Mouse (Mus musculus): ENCODE results near the gene Rnf5. TPM values are rescaled to one million over a fixed set of nuclear protein-coding genes. Genes with fewer than 3 reads are reported as not detected.

The Rnf5 gene
- total RNA-seq, 2 experiments from 2014 or later: 16.6 to 39.4 TPM

- ATAC-seq (replicated peaks; ENCODE audit: low FRiP score, poor library complexity, severe bottlenecking): no peak
These were observed 34.0 kb upstream of the Rnf5 start for GRCm38 (mm10) chr17:34637459-34637858.

- ATAC-seq (replicated peaks; ENCODE audit: low FRiP score, poor library complexity, severe bottlenecking): no peak
These were observed 32.2 kb upstream of the Rnf5 start for GRCm38 (mm10) chr17:34635671-34636070.

GRCm38 (mm10) chr17:34632261-34632691 lies 28.8 kb upstream of the Rnf5 start:
- 0 out of 2 replicates have a peak, but pooled peaks have one; percentile 44 for ATAC-seq (replicated peaks; ENCODE audit: low FRiP score, poor library complexity, severe bottlenecking)

- no peak for ATAC-seq (replicated peaks; ENCODE audit: low FRiP score, poor library complexity, severe bottlenecking)
These were observed 28.2 kb upstream of the Rnf5 start for GRCm38 (mm10) chr17:34631647-34632046.

DNA sequence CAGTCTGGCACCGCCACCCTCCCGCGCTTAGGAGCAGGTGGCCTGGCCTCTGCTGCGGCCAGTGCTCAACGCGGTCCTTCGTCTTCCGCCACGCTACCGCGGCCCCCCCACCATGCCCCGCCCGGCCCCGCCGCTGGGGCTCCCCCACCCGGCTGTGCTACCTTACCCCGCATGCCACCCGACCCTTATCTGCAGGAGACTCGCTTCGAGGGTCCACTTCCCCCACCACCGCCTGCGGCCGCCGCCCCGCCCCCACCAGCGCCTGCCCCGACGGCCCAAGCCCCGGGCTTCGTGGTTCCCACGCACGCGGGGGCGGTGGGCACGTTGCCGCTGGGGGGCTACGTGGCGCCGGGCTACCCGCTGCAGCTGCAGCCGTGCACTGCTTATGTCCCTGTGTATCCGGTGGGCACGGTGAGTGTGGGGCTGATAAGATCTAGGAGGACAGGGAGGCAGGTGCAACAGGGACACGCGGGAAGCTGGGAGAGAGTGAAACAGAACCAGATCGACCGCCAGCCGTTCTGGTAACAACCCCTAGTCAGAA lies 27.3 kb upstream of the Rnf5 start:
- no peak for ATAC-seq (replicated peaks; ENCODE audit: low FRiP score, poor library complexity, severe bottlenecking)

- ATAC-seq (replicated peaks; ENCODE audit: low FRiP score, poor library complexity, severe bottlenecking): no peak
These were observed 26.5 kb upstream of the Rnf5 start for GRCm38 (mm10) chr17:34629796-34630603.

GRCm38 (mm10) chr17:34629221-34629751 lies 25.8 kb upstream of the Rnf5 start, which contains the start of gene Prrt1:
Gene Prrt1 (plus strand): TSS chr17:34629533.
- no peak for ATAC-seq (replicated peaks; ENCODE audit: low FRiP score, poor library complexity, severe bottlenecking)

- no peak for ATAC-seq (replicated peaks; ENCODE audit: low FRiP score, poor library complexity, severe bottlenecking)
These were observed 25.1 kb upstream of the Rnf5 start for GRCm38 (mm10) chr17:34628644-34628967.

DNA sequence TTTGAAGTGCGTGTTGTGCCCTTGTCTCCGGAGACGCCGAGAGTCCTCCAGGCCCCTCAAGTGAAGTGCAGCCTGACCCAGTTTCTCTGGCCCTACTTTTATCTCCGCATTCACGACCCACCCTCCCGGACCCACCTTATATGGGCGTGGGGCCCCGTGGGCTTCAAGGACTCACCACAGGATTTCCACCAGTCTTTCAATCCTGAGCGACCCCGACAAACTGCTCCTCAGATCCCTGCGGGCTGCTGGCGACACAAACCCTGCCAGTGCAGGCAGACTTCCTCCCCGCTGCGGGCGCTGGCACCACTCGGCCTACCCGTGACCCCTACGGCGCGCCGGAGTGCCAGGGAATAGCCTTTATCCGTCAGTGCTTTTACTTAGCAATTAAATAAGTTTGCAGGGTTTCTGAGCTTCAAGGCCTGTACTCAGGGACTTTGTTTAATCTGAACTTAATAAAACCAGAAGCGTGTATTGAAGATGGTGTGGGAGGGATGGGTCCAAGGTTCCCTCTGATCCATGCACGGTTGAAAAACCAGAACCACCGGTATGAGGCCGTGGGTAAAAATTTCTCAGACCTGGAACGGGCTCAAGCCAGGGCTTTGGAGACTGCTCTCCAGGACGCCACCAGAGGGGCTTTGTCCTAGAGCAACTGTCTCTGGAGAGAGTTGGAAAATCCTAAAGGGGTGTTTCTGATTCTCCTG lies 24.6 kb upstream of the Rnf5 start, which contains the start of gene Ppt2:
Gene Ppt2 (minus strand): TSS at position 568 of the 701 bp plus-strand sequence.
- ATAC-seq (replicated peaks; ENCODE audit: low FRiP score, poor library complexity, severe bottlenecking): no peak

GRCm38 (mm10) chr17:34627093-34627942 lies 23.8 kb upstream of the Rnf5 start:
- ATAC-seq (replicated peaks; ENCODE audit: low FRiP score, poor library complexity, severe bottlenecking): peak; percentile 61

- ATAC-seq (replicated peaks; ENCODE audit: low FRiP score, poor library complexity, severe bottlenecking): peak; percentile 36
These were observed 23.2 kb upstream of the Rnf5 start for GRCm38 (mm10) chr17:34626773-34627092.

DNA sequence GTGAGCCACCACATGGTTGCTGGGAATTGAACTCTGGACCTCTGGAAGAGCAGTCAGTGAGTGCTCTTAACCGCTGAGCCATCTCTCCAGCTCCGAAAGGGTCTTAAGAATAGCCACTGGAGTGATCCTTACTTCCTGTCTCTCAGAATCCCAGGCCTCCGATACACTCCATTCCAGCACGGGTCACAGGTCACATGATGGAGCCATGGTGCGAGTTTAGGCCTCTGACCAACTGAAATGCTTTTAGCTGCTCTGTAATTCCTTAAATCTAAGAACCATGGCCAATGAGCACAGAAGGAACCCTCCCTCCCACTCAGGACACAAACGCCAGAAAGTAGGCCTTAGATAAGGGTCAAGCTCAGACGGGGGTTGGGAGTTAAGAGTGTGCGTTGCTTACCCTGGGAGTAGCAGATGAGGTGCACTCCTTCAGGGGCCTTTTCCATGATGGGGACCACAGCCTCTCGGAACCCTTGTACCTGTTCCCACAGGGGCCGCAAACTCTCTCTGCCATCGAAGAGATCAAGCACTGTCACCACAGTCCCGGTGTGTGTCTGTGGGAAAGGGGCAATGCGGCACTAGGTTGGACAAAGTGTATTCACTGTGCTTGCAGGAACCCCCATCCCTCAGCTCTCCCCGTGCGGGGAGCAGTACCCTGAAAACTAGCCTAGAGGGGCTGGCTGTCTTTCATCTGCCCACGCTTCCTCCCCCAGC lies 22.7 kb upstream of the Rnf5 start:
- no peak for ATAC-seq (replicated peaks; ENCODE audit: low FRiP score, poor library complexity, severe bottlenecking)

DNA sequence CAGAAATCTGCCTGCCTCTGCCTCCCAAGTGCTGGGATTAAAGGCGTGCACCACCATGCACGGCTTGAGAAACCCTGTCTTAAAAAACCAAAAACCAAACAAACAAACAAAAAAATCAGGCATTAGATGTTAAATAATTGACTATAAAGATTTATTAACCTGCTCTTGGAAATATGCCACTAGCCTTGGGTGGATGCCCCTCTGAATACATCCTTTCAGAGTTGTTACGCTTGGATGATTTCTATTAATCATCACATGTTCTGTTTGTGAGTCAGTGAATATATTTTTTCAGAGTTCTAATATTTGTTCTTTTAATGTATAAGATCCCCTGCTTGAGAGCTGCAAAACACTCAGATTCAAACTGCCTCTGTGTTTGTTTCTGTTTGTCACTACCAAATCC lies 21.5 kb upstream of the Rnf5 start:
- no peak for ATAC-seq (replicated peaks; ENCODE audit: low FRiP score, poor library complexity, severe bottlenecking)

- ATAC-seq (replicated peaks; ENCODE audit: low FRiP score, poor library complexity, severe bottlenecking): no peak
These were observed 19.7 kb upstream of the Rnf5 start for GRCm38 (mm10) chr17:34623161-34623560.

- ATAC-seq (replicated peaks; ENCODE audit: low FRiP score, poor library complexity, severe bottlenecking): no peak
These were observed 17.5 kb upstream of the Rnf5 start for GRCm38 (mm10) chr17:34621006-34621405.

GRCm38 (mm10) chr17:34618999-34619398 lies 15.5 kb upstream of the Rnf5 start:
- peak; percentile 83 for ATAC-seq (replicated peaks; ENCODE audit: low FRiP score, poor library complexity, severe bottlenecking)

DNA sequence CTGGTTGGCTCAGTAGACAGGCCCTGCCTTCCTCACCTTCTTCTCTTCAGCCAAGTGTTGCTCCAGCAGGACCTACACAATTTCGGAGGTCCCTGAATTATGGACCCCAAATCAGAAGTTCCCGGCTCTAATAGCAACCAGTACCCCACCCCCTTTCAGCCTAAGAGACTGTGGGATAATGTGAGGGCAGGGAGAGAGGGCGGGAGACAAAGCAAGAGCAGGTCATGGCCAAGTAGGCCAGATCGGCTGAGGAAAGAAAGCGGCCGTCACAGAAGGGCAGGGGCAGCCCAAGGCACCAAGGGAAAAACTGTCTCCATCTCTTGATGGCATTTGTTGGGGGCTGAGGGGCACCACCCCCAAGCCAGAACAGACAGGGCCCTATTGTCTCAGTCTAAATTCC lies 12.4 kb upstream of the Rnf5 start, which contains the start of gene Egfl8:
Gene Egfl8 (minus strand): TSS at position 101 of the 400 bp plus-strand sequence.
- ATAC-seq (replicated peaks; ENCODE audit: low FRiP score, poor library complexity, severe bottlenecking): no peak

DNA sequence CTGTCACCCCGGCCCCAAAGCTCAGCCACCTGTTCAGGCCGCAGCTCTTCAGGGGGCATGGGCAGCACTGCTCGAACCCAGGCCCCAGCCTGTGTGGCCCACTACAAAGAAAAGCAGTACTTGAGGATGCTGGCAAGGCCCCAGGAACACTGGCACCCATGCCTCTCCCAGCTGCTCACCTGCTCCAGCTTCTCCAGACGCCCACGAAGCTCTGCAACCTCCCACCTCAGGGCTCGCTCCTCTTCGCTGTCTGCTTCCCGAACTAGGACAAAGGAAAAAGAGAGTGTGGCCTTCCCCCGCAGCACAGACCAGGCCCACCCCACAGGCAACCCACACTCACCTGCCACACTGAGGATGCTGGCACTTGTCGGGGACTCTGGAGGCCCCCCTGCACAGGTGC lies 10.3 kb upstream of the Rnf5 start:
- no peak for ATAC-seq (replicated peaks; ENCODE audit: low FRiP score, poor library complexity, severe bottlenecking)

DNA sequence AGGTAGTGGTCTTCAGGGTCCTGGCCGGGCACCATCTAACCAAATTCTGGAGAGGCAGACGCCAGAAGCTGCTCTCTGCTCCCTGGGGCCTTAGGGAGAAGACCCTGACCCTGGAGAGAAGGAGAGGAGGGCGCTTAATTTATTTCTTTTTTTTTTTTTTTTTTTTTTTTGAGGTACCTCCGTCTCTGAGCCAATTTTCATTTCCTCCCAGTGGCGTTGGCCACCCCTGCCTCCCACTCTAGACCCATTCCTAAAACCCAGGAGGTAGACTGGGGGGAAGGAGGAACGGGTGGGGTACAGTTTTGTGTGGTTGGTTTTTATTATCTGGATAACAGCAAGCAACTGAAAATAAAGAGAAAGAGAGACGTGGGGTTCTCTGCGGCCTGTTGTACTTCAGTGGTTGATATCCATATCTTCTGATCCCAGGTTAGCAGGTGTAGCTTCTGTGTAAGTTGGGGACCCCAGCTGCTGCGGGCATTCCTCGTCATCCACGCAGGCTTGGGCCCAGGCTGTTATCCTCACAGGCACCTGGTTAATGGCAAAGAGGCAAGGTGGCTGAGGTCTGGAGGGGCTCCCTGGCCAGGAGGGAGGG lies 9.7 kb upstream of the Rnf5 start:
- no peak for ATAC-seq (replicated peaks; ENCODE audit: low FRiP score, poor library complexity, severe bottlenecking)
